Mouse (Mus musculus) gastrocnemius, postnatal 10 days (tissue): Measurements from ENCODE around the gene Garnl3. TPM values are rescaled to one million over a fixed set of nuclear protein-coding genes. Genes with fewer than 3 reads are reported as not detected.
"Not testable (repeated sequence)": the region's sequence is repeated elsewhere in the genome, so short reads cannot be mapped to it uniquely, and the experiment has no call there.

Experiments
- DNase-seq: peaks from one replicate; pipeline ENCODE4 v3.0.0; 2021; ENCODE audit warnings: mixed read lengths
- total RNA-seq, 2 experiments: library from RNA; stranded (reverse); gene quantifications; 2 replicates each; pipeline ENCODE4 v1.2.3; 2021

The Garnl3 gene
- total RNA-seq, 2 experiments from 2014 or later: 3.1 to 4.7 TPM

GRCm38 (mm10) chr2:33024564-33024963 is 106.9 kb downstream of the Garnl3 start:
- no peak for DNase-seq

GRCm38 (mm10) chr2:33022846-33023245 is 108.6 kb downstream of the Garnl3 start:
- no peak for DNase-seq

GRCm38 (mm10) chr2:33018026-33018425 is 113.4 kb downstream of the Garnl3 start:
- DNase-seq: peak; percentile 54

- DNase-seq: no peak
Observed at GRCm38 (mm10) chr2:33017191-33017590, 114.3 kb downstream of the Garnl3 start.

- no peak for DNase-seq
Observed at GRCm38 (mm10) chr2:33014877-33015276, 116.6 kb downstream of the Garnl3 start.

DNA sequence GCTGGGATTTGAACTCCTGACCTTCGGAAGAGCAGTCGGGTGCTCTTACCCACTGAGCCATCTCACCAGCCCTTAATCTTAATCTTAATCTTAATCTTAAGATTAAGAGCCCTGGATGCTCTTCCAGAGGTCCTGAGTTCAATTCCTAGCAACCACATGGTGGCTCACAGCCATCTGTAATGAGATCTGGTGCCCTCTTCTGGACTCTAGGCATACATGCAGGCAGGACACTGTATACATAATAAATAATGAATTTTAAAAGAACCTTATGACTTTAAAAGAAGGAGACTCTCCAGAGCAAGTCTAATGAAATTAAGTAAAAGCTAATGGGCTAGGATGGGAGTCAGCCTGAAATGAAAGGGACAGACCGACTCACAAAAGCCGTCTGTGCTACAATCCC is 122.4 kb downstream of the Garnl3 start:
- not testable (repeated sequence) for DNase-seq

DNA sequence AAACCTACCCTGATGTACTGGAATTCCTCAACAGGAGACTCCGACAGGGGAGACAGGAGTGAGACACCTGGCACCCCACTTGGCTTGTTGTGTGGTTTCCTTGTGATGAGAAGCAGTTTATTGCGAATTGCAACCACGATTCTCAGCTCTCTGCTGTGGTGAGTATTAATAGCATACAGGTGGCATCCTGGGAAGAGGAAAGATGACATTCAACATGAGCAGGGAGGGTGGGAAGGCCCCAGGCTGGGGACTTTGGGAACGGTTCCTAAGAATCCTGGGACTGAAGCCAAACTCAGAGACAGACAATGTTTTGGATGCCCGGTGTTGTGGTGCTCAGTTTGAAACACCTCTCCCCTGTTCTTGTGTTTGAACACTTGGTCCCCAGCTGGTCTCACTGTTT is 126.4 kb downstream of the Garnl3 start:
- DNase-seq: no peak

DNA sequence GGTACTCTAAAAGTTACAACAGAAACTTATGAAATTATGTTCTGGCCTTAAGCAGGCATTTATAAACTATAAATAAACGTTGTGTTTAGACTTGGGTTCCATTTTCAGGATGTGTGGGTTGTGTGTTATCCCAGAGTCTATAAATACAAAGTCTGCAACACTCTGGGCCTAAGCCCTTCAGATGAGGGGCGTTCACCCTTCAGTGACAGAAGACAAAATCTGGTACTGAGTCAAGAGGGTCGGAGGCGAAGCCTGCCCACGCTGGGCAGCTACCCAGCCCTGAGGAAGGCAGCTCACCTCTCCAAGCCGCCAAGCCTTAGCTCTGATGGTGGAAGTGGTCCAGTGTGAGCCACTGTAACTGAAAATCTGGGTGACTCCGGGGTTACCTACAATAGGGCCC is 129.3 kb downstream of the Garnl3 start:
- DNase-seq: no peak

GRCm38 (mm10) chr2:32999752-33000151 is 131.7 kb downstream of the Garnl3 start:
- DNase-seq: no peak

DNA sequence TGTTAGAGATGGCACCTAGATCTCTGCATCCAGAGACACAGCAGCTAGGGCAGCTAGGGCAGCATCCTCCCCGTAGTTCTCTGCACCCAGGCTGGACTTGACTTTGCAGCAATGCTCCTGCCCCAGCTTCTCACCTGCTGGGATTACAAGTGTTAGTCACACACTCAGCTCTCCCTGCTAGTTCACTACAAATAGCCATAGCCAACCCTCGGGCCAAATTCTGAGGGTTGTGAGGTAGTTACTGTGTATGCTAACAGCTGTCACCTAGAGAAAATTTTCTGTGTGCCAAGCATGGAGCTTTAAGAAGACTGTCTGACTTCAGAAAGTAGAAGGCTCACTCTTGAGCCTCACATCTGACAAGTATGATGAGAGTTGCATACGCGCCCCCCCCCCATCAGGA is 133.7 kb downstream of the Garnl3 start:
- no peak for DNase-seq

- no peak for DNase-seq
Observed at GRCm38 (mm10) chr2:32997081-32997480, 134.4 kb downstream of the Garnl3 start.

GRCm38 (mm10) chr2:32992130-32992529 is 139.3 kb downstream of the Garnl3 start:
- DNase-seq: no peak

- DNase-seq: no peak
Observed at GRCm38 (mm10) chr2:32990167-32990832, 141.2 kb downstream of the Garnl3 start.

DNA sequence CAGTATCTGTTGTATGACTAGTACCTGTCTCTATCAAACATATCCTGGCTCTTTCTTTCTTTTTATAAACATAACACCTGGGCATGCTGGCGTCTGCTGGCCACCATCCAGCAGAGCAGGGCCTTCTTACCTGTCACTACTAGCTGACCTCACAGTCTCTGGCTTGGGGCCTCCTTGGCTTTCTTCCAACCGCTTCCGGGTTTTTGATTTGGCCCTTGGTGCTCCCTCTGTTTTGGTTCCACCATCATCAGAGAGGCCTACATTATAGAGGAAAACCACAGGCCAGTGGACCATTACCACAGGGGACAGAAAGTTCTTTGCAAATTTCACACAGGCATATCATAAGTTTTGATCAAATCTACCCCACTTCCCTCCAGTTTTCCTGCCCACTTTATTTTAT is 142.1 kb downstream of the Garnl3 start:
- DNase-seq: no peak

- no peak for DNase-seq
Observed at GRCm38 (mm10) chr2:32985844-32986243, 145.6 kb downstream of the Garnl3 start.

- no peak for DNase-seq
Observed at GRCm38 (mm10) chr2:32983617-32984016, 147.8 kb downstream of the Garnl3 start.

DNA sequence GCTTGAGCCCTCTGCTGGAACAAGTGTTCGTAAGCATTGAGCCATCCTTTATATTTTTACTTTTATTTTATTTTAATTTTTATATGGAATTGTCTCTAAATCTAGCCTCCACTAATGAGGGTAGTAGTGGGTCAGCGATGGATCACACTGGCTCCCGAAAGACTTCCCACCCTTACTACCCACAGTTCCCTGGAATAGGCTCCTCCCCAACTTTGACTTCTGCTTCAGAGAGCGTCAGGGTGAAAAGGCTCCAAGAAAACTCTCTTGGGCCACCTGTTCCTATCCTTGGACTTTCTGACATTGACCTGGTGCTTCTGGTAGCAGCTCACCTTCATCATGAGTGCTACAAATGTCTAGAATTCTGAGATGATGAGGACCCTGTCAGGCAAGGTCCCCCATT is 148.8 kb downstream of the Garnl3 start:
- no peak for DNase-seq

DNA sequence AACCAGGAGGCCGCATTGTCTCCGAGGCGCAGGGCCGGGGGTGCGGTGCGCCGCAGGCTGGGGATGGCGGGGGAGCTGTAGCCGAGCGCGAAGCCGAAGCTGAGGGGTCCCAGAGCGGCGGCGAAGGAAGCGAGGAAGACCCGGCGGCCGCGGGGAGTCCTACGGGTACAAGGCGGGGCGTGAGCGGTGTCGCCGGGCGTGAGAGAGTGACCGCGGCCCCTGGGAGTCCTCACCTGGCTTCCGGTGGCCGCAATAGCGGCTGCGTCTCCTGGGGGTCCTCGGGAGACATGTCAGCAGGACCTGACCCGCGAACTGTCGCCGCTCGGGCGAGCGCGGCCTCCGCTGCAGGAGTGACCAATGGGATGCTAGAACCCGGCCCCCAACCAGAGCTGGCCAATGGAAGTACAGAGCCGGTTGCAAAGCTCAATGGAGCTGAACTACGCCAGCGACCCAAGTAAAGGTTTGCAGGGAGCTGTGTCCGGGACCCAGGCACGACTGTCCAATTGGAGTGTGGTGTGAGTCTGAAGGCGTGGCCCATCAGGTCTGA is 149.7 kb downstream of the Garnl3 start, which contains the start of gene Slc2a8:
Gene Slc2a8 (minus strand): TSS at position 359 of the 547 bp plus-strand sequence.
- DNase-seq: peak; percentile 83

GRCm38 (mm10) chr2:32981281-32981680 is 150.2 kb downstream of the Garnl3 start:
- peak; percentile 28 for DNase-seq

DNA sequence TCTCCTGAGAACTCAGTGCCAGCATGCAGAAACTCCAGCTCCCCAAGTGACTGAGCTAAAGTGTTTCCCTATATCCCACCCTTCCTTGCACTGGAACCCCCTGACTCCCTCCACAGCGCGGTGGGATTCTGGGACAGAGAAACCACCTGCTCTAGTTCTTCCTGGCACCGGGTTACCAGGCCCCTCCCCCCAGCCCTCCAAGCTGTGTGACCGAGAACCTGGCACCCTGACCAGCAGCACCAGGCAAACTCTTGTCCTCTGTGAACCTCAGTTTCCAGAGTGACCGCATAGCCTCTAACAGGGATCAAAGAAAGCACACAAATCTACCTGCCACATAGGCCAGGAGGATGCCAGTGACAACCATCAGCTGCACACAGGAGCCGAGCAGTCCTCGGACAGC is 151.8 kb downstream of the Garnl3 start:
- no peak for DNase-seq

DNA sequence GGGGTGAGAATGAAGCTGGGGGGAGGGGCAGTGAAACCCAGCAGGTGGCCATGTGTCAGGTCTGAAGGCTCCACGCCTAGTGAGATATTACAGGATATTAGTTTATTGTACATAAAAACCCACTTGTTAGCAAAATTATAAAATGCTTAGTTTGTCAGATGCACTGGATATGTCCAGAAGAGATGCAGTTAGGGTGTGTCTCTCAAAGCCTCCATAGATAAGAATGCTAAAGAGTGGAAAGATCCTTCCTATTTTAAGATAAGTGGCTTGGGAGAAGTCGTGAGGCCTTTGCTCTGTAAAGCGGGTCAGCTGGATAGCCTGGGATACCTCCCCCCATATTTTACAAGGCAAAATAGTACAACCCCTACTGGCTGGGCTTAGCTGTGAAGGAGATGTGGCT is 152.8 kb downstream of the Garnl3 start:
- no peak for DNase-seq

DNA sequence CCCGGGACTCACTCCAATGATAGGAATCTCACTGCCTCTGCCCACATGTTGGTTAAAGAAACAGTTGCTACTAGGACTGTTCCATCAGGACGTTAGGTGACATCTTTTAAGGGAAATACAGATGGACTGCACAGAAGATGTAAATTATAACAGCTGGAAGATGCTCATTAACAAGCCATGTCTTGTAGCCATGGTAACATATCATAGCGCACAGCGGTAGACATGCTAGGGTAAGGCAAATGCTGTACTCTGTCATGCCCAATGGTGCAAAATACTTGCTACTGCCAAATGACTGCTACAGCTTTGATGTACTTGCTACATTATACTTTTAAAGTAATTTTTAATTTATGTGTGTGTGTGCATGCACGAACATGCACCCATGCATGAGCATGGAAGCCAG is 154.3 kb downstream of the Garnl3 start:
- no peak for DNase-seq

GRCm38 (mm10) chr2:32974216-32974615 is 157.2 kb downstream of the Garnl3 start:
- DNase-seq: no peak

- DNase-seq: no peak
Observed at GRCm38 (mm10) chr2:32971235-32971634, 160.2 kb downstream of the Garnl3 start.
